Mouse (Mus musculus): Measurements from ENCODE around the gene Tut4.
A peak's percentile ranks its signal among the peaks of the same experiment; 100 is the strongest.

Gene Tut4

DNA sequence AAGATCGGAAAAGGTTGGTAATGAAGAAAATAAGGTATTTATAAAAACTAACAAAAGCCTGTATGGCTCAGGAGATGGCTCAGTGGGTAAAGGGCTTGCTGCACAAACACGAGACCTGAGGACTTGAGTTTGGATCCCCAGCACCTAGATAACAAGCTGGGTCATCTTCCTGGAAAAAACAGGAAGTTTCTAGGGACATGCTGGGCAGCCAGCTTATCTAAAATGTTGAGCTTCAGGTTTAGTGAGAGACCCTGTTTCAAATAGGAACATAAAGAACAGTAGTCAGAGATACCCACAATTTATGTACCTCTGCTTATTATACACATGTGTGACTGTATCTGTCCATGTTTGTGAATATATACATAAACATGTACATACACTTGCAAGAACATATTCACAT lies 43.8 kb downstream of the Tut4 start:
- no peak for DNase-seq (ENCODE audit: low spot score in 2 of 2)

DNA sequence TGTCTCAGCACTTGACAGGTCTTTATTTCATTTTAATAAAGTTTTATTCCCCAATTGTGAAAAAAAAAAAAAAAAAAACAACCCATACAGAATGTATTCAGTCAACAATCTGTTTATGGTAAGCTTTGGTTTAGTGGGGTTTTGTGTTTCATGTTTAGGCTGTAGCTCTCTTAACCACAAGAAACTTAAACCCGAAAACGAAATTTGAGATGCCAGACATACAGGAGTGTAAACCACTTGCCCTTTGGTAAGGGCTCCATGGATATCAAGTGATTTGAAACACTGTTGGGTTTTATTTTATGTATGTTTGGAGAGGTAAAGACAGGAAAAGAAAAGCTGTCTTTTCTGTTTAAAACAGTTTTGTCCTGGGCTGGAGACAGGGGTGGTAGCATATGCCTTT lies 80.5 kb downstream of the Tut4 start:
- DNase-seq (ENCODE audit: low spot score in 2 of 2) = no peak

DNA sequence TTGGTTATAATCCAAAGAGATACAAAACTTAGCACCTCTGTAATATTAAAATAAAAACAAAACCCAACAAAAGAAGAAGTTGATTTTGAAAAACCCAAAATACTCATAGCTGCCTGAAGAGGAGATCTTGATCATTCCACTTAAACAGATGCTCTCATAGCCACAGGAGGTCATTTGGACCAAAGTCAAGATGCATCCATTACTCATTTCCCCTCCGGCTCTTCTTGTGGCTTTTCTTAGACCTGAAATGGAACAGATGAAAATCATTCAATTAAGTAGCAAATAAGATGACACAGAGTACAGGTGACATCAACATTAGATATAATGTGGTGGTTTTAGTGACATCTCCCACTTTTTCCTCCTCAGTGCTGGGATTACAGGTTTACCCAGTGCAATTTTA lies 105.8 kb downstream of the Tut4 start:
- no peak for DNase-seq (ENCODE audit: low spot score in 2 of 2)

DNA sequence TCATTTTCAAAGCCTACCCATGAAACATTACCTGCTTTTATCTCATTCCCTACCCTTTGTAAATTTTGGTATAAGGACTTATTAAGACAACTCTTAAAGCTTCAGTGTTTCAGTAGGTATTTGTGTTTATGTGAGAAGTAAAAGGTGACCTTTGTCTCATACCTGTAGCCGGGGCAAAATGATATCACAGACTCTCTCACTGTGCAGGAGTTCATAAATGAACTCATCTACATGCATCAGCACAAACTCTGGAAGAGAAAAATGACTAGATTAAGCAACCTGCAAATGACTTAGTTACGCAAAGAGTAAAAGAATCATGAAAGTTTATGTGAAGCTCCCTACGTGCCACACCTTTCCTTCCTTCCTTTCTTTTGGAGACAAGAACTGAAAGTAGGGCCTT lies 113.4 kb downstream of the Tut4 start:
- DNase-seq (ENCODE audit: low spot score in 2 of 2) = no peak

DNA sequence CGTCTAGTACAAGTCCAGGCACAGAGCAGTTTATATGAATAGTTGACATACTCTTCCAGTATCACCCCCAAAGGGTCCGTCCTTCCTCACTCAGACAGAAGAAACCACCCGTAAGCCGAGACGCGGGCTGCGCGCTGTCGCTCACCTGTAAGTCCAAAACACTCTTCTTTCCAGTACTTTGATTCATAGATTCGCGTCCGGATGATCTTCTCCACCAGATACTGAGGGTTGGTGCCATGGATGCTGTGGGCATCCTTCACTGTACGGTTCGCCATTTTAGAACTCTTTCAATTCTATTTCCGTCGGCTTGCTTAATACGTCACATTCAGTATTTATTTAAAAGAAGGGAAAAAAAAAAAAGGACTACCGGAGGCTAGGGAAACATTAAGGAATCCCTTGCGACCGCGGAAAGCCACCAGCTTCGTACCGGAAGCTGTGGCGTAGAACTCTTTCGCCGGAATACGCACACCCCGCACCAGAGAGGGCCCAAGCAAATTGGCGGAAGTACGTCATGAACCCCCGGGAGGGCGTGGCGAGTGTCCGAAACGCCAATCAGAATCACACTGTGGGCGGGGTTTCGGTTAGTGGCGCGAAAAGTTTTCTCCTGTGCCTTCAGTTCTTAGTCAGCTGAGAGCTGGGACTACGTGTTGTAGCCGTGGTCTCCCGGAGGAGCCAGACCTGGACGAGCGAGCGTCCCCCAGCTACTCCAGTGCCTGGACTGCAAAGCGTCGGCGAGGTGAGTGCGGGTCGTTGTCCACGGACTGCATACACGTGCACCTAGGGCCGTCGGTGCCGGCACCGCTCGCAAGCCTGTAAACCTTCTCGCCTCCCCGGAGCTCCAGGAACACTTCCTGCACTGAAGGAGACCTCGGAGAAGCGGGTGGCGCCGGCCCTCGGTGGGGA lies 119.9 kb downstream of the Tut4 start, which contains the start of the genes Prpf38a and Orc1:
Gene Prpf38a (minus strand): TSS at position 497 of the 903 bp plus-strand sequence.
Gene Orc1 (plus strand): TSS at position 584 of the 903 bp plus-strand sequence.
- peak; percentile 95 to 98 for DNase-seq (ENCODE audit: low spot score in 2 of 2)

DNA sequence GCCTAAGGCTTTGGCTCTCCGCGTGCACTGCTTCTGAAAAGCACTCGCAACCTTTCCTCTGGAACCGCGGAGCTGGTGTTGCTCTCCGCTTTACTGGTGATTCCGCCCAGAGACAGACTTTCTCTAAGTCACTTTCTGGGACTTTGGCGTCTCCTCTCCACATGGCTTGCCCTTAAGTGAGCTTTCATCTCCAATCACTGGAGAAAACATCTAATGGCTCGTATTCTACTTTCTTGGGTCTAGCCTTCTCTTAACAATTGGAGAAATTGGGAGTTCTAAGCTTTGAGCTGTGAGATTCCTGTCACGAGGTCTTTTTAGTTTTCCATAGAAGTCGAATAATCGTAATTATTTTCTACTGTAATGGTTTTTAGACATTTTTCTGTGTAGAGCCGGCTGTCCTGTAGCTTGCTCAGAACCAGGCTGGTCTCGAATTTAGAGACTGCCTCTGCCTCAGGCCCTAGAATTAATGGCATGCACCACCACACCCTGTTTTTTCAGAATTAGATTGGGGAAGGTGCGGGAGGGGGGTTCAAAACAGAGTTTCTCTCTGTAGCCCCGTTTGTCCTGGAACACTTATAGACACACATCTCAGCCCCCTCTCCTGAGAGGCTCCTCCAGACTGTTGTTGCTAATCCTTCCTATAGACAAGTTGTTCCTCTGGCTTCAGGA lies 120.7 kb downstream of the Tut4 start:
- DNase-seq (ENCODE audit: low spot score in 2 of 2) = no peak

DNA sequence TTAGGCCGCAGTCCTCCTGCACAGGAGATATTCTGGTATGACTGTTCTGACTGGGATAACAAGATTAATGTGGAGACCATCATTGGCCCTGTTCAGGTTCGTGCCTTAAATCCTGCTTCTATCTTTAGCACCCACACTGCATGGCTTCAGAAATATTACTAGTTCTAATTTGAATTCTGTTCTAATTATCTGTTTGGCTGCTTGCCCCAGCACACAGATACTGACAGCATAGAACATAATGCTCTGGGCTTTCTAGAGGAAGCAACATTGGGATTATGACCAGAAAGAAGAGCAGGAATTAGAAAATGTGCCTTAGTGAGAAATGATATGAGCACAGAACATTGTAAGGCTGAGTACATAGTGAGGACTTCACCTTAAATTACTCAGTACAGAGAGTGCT lies 134.2 kb downstream of the Tut4 start:
- DNase-seq (ENCODE audit: low spot score in 2 of 2) = no peak

DNA sequence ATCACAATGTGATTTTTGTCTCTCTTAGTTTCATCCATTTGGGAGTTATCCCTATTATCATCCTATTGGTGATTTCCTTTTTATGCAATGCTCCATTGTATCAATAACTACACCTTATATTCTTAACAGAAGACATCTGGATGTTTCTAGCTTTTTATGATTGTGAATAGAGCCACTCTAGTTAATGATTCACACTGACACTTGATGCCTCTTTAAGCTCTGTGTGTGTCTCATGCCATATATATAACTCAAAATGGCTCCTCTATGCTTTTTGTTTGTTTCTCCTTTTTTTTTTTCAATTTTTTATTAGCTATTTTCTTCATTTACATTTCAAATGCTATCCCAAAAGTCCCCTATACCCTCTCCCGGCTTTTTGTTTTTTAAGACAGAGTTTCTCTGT lies 136.6 kb downstream of the Tut4 start:
- DNase-seq (ENCODE audit: low spot score in 2 of 2) = no peak

DNA sequence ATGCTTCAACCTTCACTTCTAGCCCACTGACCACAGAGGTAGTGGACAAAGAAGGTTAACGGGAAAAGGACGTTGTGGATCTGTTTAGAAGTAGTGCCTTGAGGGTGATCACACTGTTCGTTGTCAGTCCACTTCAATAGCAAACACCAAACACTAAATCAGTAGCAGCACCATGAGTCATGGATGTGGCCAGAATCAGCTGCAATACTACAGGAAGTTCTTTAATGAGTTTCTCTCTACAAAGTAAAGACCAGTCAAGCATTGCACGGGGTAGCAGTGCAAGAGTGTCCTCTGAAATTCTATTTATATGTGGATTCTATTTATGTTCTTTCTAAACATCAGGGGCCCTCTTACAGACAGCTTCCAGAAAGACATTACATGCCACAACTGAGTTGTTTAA lies 139.1 kb downstream of the Tut4 start:
- no peak for DNase-seq (ENCODE audit: low spot score in 2 of 2)

DNA sequence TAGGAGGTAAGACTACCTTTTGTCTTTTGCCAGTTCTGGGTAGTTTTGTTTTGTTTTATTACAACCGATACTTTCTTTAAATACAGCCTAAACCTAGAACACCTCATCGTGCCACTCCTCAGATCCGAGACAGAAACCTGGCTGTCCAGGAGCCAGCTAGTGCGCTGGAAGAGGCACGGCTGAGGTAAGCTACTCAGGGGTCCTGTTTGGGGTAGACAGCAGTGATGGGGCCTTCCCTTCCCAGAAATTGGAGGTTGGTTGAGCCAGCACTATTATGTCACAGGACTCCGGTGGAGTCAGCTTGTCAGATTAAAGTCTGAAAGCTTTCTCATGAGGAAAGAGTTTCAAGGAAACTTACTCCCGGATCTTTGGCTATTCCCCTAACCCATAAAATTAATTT lies 142.6 kb downstream of the Tut4 start:
- DNase-seq (ENCODE audit: low spot score in 2 of 2) = no peak

DNA sequence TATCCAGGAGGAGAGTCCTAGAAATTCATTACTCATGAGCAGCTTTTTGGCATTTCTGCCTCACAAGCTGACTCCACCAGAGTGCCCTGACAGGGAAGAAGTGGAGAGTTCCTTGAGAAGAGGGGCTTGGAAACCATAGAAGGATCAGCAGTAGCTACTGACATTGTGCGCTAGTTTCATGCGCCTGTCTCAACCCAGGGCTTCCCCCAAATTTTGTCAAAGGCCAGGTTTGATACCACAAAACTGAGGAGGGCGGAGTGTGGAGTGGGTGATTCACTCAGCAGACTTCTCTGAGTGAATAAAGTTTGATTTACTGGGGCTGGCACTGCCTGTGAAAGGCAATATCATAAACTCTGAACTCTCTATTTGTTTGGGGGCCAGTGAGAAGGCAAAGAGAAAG lies 149.4 kb downstream of the Tut4 start:
- no peak for DNase-seq (ENCODE audit: low spot score in 2 of 2)

Data from urinary bladder, adult 18-20 months (tissue).